Mouse (Mus musculus): ENCODE data around the gene Eif4e1b.

DNA sequence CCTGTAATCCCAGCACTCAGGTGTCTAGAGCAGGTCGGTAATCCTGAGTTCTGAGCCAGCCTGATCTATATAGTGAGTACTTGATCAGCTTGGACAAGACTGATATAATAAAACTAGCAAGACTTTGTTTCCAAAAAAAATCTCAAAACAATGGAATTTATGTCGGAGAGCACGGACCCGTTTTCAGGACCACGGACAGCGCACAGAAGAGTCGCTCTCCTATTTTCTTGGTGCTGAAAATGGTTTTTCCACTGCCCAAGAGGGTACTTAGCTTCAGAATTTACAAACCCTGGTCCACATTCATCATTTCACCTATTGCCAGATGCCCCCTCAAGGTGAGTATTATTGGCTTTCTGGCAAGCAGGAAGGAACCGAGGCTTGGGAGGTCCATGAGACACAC, 33.1 kb upstream of the Eif4e1b start:
- TF ChIP-seq CTCF (IDR thresholded peaks at IDR 0.05) (no peak), EP300 (IDR thresholded peaks at IDR 0.05) (no peak)
